Comparison of ENCODE assay signal across 17 mouse cellular contexts in genomic region chr11:103345408-103346091, GRCm38 (mm10). TPM values are rescaled to one million over a fixed set of nuclear protein-coding genes. Genes with fewer than 3 reads are reported as not detected.
DNase-seq lines count a peak whose midpoint lies in the region; ATAC-seq and TF ChIP-seq lines count a peak whose summit lies in the region.
"Had no signal": no experiment of that assay in that cellular context is flagged by ENCODE, and none has a peak within 500 bp of the region (broad histone marks: within the 10 kb centered on the region; RNA-seq: fewer than 3 reads in every experiment).

No protein-coding gene starts in this region.

- no peak for TF ChIP-seq POLR2A in thymus, adult 2 months (IDR thresholded peaks at IDR 0.05; ENCODE audit: control insufficient read depth, extremely low read depth, insufficient read depth, low read length, poor library complexity)

- H3K36me3 ChIP-seq in limb, embryonic 15.5 days, result no peaks in the 10 kb centered on the region
- no peaks in the 10 kb centered on the region for H3K36me3 ChIP-seq in limb, embryonic 10.5 days
- no peaks in the 10 kb centered on the region for H3K36me3 ChIP-seq in thymus, adult 2 months (ENCODE audit: control insufficient read depth, insufficient read depth, low read length)
- H3K36me3 ChIP-seq in midbrain, embryonic 11.5 days (ENCODE audit: control insufficient read depth, insufficient read depth, low read length), result no peaks in the 10 kb centered on the region
- H3K36me3 ChIP-seq: hindbrain, embryonic 12.5 days; neural tube, embryonic 12.5 days had no signal

- no peak for ATAC-seq in limb, embryonic 15.5 days (ENCODE audit: insufficient number of reproducible peaks, low FRiP score, low TSS enrichment, low read depth)
- no peak for ATAC-seq in midbrain, embryonic 11.5 days (ENCODE audit: low FRiP score)
- ATAC-seq: forebrain, embryonic 13.5 days; midbrain, embryonic 16.5 days had no signal

- no peak for TF ChIP-seq CTCF in thymus, adult 2 months (IDR thresholded peaks at IDR 0.05; ENCODE audit: borderline replicate concordance, control insufficient read depth, extremely low read depth, insufficient read depth, low read length, poor library complexity)

- H3K9me3 ChIP-seq in limb, embryonic 15.5 days, result no peaks in the 10 kb centered on the region
- H3K9me3 ChIP-seq in limb, embryonic 10.5 days (replicated peaks), result no peaks in the 10 kb centered on the region
- H3K9me3 ChIP-seq in midbrain, embryonic 11.5 days (ENCODE audit: control insufficient read depth, low read length), result no peaks in the 10 kb centered on the region
- H3K9me3 ChIP-seq: forebrain, embryonic 13.5 days; hindbrain, embryonic 12.5 days; neural tube, embryonic 12.5 days had no signal

- no peaks in the 10 kb centered on the region for H3K27me3 ChIP-seq in limb, embryonic 15.5 days
- peaks cover 8% of the 10 kb centered on the region; the same call in 1 of the 2 replicates for H3K27me3 ChIP-seq in limb, embryonic 10.5 days (ENCODE audit: low read depth, poor library complexity, severe bottlenecking)
- H3K27me3 ChIP-seq in thymus, adult 2 months (ENCODE audit: control insufficient read depth, insufficient read depth, low read length), result no peaks in the 10 kb centered on the region
- no peaks in the 10 kb centered on the region for H3K27me3 ChIP-seq in midbrain, embryonic 11.5 days (ENCODE audit: control insufficient read depth, insufficient read depth, low read length)
- H3K27me3 ChIP-seq: forebrain, embryonic 13.5 days; neural tube, embryonic 12.5 days had no signal

- H3K4me2 ChIP-seq in limb, embryonic 15.5 days, result no peak overlapping the region
- no peak overlapping the region for H3K4me2 ChIP-seq in midbrain, embryonic 11.5 days
- H3K4me2 ChIP-seq: forebrain, embryonic 13.5 days; hindbrain, embryonic 12.5 days; lung, embryonic 14.5 days; neural tube, embryonic 12.5 days had no signal

- 85% methylated on average over 7 of the region's 7 CpGs for whole genome bisulfite sequencing in limb, embryonic 15.5 days
- WGBS in limb, embryonic 10.5 days, result 80% methylated on average over 7 of the region's 7 CpGs
- WGBS in thymus, adult 2 months, result 55% methylated on average over 7 of the region's 7 CpGs
- 91% methylated on average over 7 of the region's 7 CpGs for WGBS in midbrain, embryonic 11.5 days

- peak; percentile 92 for DNase-seq in heart, adult 11 months
- no peak for DNase-seq in heart, adult 8-10 months (ENCODE audit: low spot score)
- DNase-seq in limb, embryonic 10.5 days (ENCODE audit: low spot score), result no peak
- DNase-seq in thymus, adult 2 months, result no peak
- no peak for DNase-seq in thymus, adult 18-20 months
- no peak for DNase-seq in ovary, adult 18-20 months (ENCODE audit: low spot score)
- no peak for DNase-seq in midbrain, embryonic 11.5 days (ENCODE audit: low spot score, missing footprints)
- DNase-seq: cerebellum, adult 18-20 months; heart, adult 2 months; kidney, adult 9 months; left cerebral cortex, postnatal 4 days; lung, embryonic 14.5 days had no signal

- H3K9ac ChIP-seq in limb, embryonic 15.5 days, result no peak overlapping the region
- H3K9ac ChIP-seq in midbrain, embryonic 11.5 days (ENCODE audit: low read length), result no peak overlapping the region
- H3K9ac ChIP-seq: forebrain, embryonic 13.5 days; hindbrain, embryonic 12.5 days; neural tube, embryonic 12.5 days had no signal

- peak overlapping the region; percentile 65; the same call in 1 of the 2 replicates for H3K27ac ChIP-seq in limb, embryonic 15.5 days
- H3K27ac ChIP-seq in limb, embryonic 10.5 days, result no peak overlapping the region
- H3K27ac ChIP-seq in thymus, adult 2 months (ENCODE audit: control insufficient read depth, insufficient read depth, low read length), result peak overlapping the region; percentile 65; the same call in 1 of the 2 replicates
- no peak overlapping the region for H3K27ac ChIP-seq in midbrain, embryonic 11.5 days (ENCODE audit: low read depth, low read length)
- H3K27ac ChIP-seq: forebrain, embryonic 13.5 days; hindbrain, embryonic 12.5 days; neural tube, embryonic 12.5 days had no signal

- H3K4me1 ChIP-seq in limb, embryonic 15.5 days, result peaks cover 18% of the 10 kb centered on the region
- peaks cover 17% of the 10 kb centered on the region for H3K4me1 ChIP-seq in limb, embryonic 10.5 days
- peaks cover 39% of the 10 kb centered on the region for H3K4me1 ChIP-seq in thymus, adult 2 months (replicated peaks; ENCODE audit: control insufficient read depth, insufficient read depth, low read length)
- H3K4me1 ChIP-seq in midbrain, embryonic 11.5 days (ENCODE audit: control insufficient read depth, insufficient read depth, low read length), result no peaks in the 10 kb centered on the region
- H3K4me1 ChIP-seq: forebrain, embryonic 13.5 days; neural tube, embryonic 12.5 days had no signal

- H3K4me3 ChIP-seq in limb, embryonic 15.5 days, result no peak overlapping the region
- no peak overlapping the region for H3K4me3 ChIP-seq in limb, embryonic 10.5 days
- H3K4me3 ChIP-seq in thymus, adult 2 months (ENCODE audit: control insufficient read depth, insufficient read depth, low read length), result peak overlapping the region; percentile 97
- no peak overlapping the region for H3K4me3 ChIP-seq in midbrain, embryonic 11.5 days (ENCODE audit: low read depth, low read length)
- H3K4me3 ChIP-seq: forebrain, embryonic 13.5 days; heart, adult 2 months; hindbrain, embryonic 12.5 days; neural tube, embryonic 12.5 days had no signal

RNA-seq across cellular contexts. Expression of gene Arhgap27, which starts 17.9 kb away (rescaled TPM):
- total RNA-seq in heart, adult 8-10 months (2022), result 10 to 100 TPM; 11.9 to 20.4 (median 13.3) TPM
- polyA plus RNA-seq in limb, embryonic 15.5 days (2015; fragmentation: Nextera tagmentation; extraction: Ambion mirVana), result 11.7 and 14.0 TPM in 2 replicates
- polyA plus RNA-seq in limb, embryonic 10.5 days (2016; fragmentation: Nextera tagmentation; extraction: Ambion mirVana), result 5.3 and 8.2 TPM in 2 replicates
- polyA plus RNA-seq in thymus, adult 2 months (2012; rRNA removed), result 124 and 125 TPM in 2 replicates
- polyA plus RNA-seq in midbrain, embryonic 11.5 days (2014; fragmentation: Nextera tagmentation; extraction: Ambion mirVana), result 2.4 and 2.8 TPM in 2 replicates

Comparison
In these comparisons a context has a peak if more than half of its experiments do, and no peak if none do; other contexts are left out.
1. H3K27ac ChIP-seq: peak in limb, embryonic 15.5 days (single experiment) and thymus, adult 2 months (single experiment); none in limb, embryonic 10.5 days (single experiment) and midbrain, embryonic 11.5 days (single experiment).